In the genomic region with DNA sequence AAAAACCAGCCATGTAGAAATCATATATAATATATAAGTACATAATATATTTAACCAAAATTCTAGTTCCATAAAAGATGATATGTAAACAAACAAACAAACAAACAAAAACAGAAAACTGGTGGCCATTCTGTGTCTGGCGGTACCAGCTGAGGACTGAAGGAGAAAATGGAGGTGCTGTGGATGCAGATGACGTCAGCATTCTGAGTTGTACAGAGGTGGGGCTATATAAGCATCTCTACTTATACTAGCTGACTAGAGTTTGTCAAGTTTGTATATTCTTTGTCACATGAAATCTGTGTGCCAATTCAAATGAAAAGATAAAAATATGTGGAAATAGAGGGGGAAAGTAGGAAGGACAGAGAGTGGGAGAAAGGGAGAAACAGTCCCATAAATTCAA, we compare ENCODE assay signal across 34 mouse cellular contexts. TPM values are rescaled to one million over a fixed set of nuclear protein-coding genes. Genes with fewer than 3 reads are reported as not detected.
DNase-seq lines count a peak whose midpoint lies in the region; ATAC-seq and TF ChIP-seq lines count a peak whose summit lies in the region.
"Had no signal": no experiment of that assay in that cellular context is flagged by ENCODE, and none has a peak within 500 bp of the region (broad histone marks: within the 10 kb centered on the region; RNA-seq: fewer than 3 reads in every experiment).

No protein-coding gene starts in this region.

- no peak for TF ChIP-seq CTCF in midbrain, postnatal 0 days (IDR thresholded peaks at IDR 0.05)

- ATAC-seq in forebrain, embryonic 14.5 days, result no peak
- ATAC-seq in forebrain, embryonic 11.5 days (replicated peaks; ENCODE audit: low FRiP score), result no peak
- peak; percentile 52; the same call in 1 of the 2 replicates for ATAC-seq in hindbrain, embryonic 16.5 days
- no peak for ATAC-seq in hindbrain, embryonic 14.5 days (ENCODE audit: low FRiP score)
- ATAC-seq in midbrain, embryonic 11.5 days (ENCODE audit: low FRiP score), result peak; percentile 55; the same call in 1 of the 2 replicates
- no peak for ATAC-seq in midbrain, postnatal 0 days (ENCODE audit: low FRiP score)
- ATAC-seq: CD4-positive, CD25-positive, alpha-beta regulatory T cell, adult 4 months; intestine, embryonic 15.5 days had no signal

- no peaks in the 10 kb centered on the region for H3K9me3 ChIP-seq in forebrain, embryonic 14.5 days (replicated peaks; ENCODE audit: control insufficient read depth, low read length)
- H3K9me3 ChIP-seq in forebrain, embryonic 11.5 days (ENCODE audit: control insufficient read depth, low read length), result no peaks in the 10 kb centered on the region
- H3K9me3 ChIP-seq in hindbrain, embryonic 16.5 days (ENCODE audit: control insufficient read depth, low read length), result no peaks in the 10 kb centered on the region
- no peaks in the 10 kb centered on the region for H3K9me3 ChIP-seq in hindbrain, embryonic 14.5 days (ENCODE audit: control insufficient read depth, low read length)
- no peaks in the 10 kb centered on the region for H3K9me3 ChIP-seq in midbrain, embryonic 11.5 days (ENCODE audit: control insufficient read depth, low read length)
- H3K9me3 ChIP-seq in midbrain, postnatal 0 days (ENCODE audit: low read length), result no peaks in the 10 kb centered on the region
- H3K9me3 ChIP-seq: embryonic facial prominence, embryonic 12.5 days; embryonic facial prominence, embryonic 15.5 days; hindbrain, embryonic 13.5 days; intestine, embryonic 15.5 days had no signal

- H3K4me2 ChIP-seq in forebrain, embryonic 14.5 days (ENCODE audit: low read length), result no peak overlapping the region
- H3K4me2 ChIP-seq in forebrain, embryonic 11.5 days (ENCODE audit: low read depth, low read length, severe bottlenecking), result no peak overlapping the region
- no peak overlapping the region for H3K4me2 ChIP-seq in hindbrain, embryonic 16.5 days (ENCODE audit: low read length)
- no peak overlapping the region for H3K4me2 ChIP-seq in hindbrain, embryonic 14.5 days (replicated peaks)
- no peak overlapping the region for H3K4me2 ChIP-seq in midbrain, embryonic 11.5 days
- no peak overlapping the region for H3K4me2 ChIP-seq in midbrain, postnatal 0 days (ENCODE audit: low read depth, low read length, poor library complexity, severe bottlenecking)
- H3K4me2 ChIP-seq: embryonic facial prominence, embryonic 12.5 days; embryonic facial prominence, embryonic 15.5 days; heart, embryonic 11.5 days; hindbrain, embryonic 13.5 days; intestine, embryonic 15.5 days had no signal

- WGBS in forebrain, embryonic 14.5 days, result 69% methylated on average over 2 of the region's 2 CpGs
- 86% methylated on average over 2 of the region's 2 CpGs for WGBS in forebrain, embryonic 11.5 days
- WGBS in hindbrain, embryonic 16.5 days, result 57% methylated on average over 2 of the region's 2 CpGs
- WGBS in hindbrain, embryonic 14.5 days, result 66% methylated on average over 2 of the region's 2 CpGs
- WGBS in midbrain, embryonic 11.5 days, result 77% methylated on average over 2 of the region's 2 CpGs
- 75% methylated on average over 2 of the region's 2 CpGs for WGBS in midbrain, postnatal 0 days

- no peak overlapping the region for H3K27ac ChIP-seq in forebrain, embryonic 14.5 days (ENCODE audit: low read depth, low read length)
- no peak overlapping the region for H3K27ac ChIP-seq in forebrain, embryonic 11.5 days (ENCODE audit: low read depth, low read length)
- H3K27ac ChIP-seq in hindbrain, embryonic 16.5 days (ENCODE audit: low read depth, low read length), result no peak overlapping the region
- no peak overlapping the region for H3K27ac ChIP-seq in hindbrain, embryonic 14.5 days
- H3K27ac ChIP-seq in midbrain, embryonic 11.5 days (ENCODE audit: low read depth, low read length), result no peak overlapping the region
- no peak overlapping the region for H3K27ac ChIP-seq in midbrain, postnatal 0 days (ENCODE audit: low read depth, low read length)
- H3K27ac ChIP-seq: embryonic facial prominence, embryonic 12.5 days; embryonic facial prominence, embryonic 15.5 days; gastrocnemius, adult 2 months; hindbrain, embryonic 13.5 days; intestine, embryonic 15.5 days had no signal

- H3K27me3 ChIP-seq in forebrain, embryonic 14.5 days (replicated peaks; ENCODE audit: control insufficient read depth, insufficient read depth, low read length), result no peaks in the 10 kb centered on the region
- no peaks in the 10 kb centered on the region for H3K27me3 ChIP-seq in forebrain, embryonic 11.5 days (ENCODE audit: control insufficient read depth, insufficient read depth, low read length)
- no peaks in the 10 kb centered on the region for H3K27me3 ChIP-seq in hindbrain, embryonic 16.5 days (replicated peaks; ENCODE audit: control insufficient read depth, insufficient read depth, low read length)
- H3K27me3 ChIP-seq in hindbrain, embryonic 14.5 days (ENCODE audit: control insufficient read depth, insufficient read depth, low read length), result no peaks in the 10 kb centered on the region
- H3K27me3 ChIP-seq in midbrain, embryonic 11.5 days (ENCODE audit: control insufficient read depth, insufficient read depth, low read length), result no peaks in the 10 kb centered on the region
- no peaks in the 10 kb centered on the region for H3K27me3 ChIP-seq in midbrain, postnatal 0 days (ENCODE audit: insufficient read depth, low read length)
- H3K27me3 ChIP-seq: embryonic facial prominence, embryonic 12.5 days; embryonic facial prominence, embryonic 15.5 days; hindbrain, embryonic 13.5 days; intestine, embryonic 15.5 days had no signal

- H3K4me1 ChIP-seq in forebrain, embryonic 14.5 days (ENCODE audit: control insufficient read depth, insufficient read depth, low read length), result no peaks in the 10 kb centered on the region
- H3K4me1 ChIP-seq in forebrain, embryonic 11.5 days (replicated peaks; ENCODE audit: control insufficient read depth, insufficient read depth, low read length), result 0 out of 2 replicates have a peak, but pooled peaks cover 2% of the 10 kb centered on the region
- no peaks in the 10 kb centered on the region for H3K4me1 ChIP-seq in hindbrain, embryonic 16.5 days (ENCODE audit: control insufficient read depth, insufficient read depth, low read depth, low read length)
- H3K4me1 ChIP-seq in hindbrain, embryonic 14.5 days (replicated peaks; ENCODE audit: control insufficient read depth, insufficient read depth, low read length), result no peaks in the 10 kb centered on the region
- no peaks in the 10 kb centered on the region for H3K4me1 ChIP-seq in midbrain, embryonic 11.5 days (ENCODE audit: control insufficient read depth, insufficient read depth, low read length)
- H3K4me1 ChIP-seq in midbrain, postnatal 0 days (ENCODE audit: insufficient read depth, low read length), result no peaks in the 10 kb centered on the region
- H3K4me1 ChIP-seq: embryonic facial prominence, embryonic 12.5 days; embryonic facial prominence, embryonic 15.5 days; hindbrain, embryonic 13.5 days; intestine, embryonic 15.5 days had no signal

- intact Hi-C loops in heart, postnatal 25 days (cut with DNase I), result no loop called here

- peak; percentile 22 for DNase-seq in forebrain, embryonic 14.5 days (ENCODE audit: low spot score)
- no peak for DNase-seq in forebrain, embryonic 11.5 days (ENCODE audit: low spot score)
- DNase-seq in hindbrain, embryonic 14.5 days (ENCODE audit: low spot score), result no peak
- no peak for DNase-seq in midbrain, embryonic 11.5 days (ENCODE audit: low spot score, missing footprints)
- DNase-seq in midbrain, postnatal 0 days (ENCODE audit: low spot score), result no peak
- DNase-seq in heart, postnatal 25 days (ENCODE audit: low spot score), result no peak
- DNase-seq: cerebellum, adult 11-12 months; cerebellum, adult 8-10 months; cerebellum, postnatal 36 days; gastrocnemius, adult 2 months; gastrocnemius, postnatal 14 days; heart, adult 11 months; heart, postnatal 36 days; kidney, adult 11 months; kidney, adult 8-10 months had no signal

- H3K36me3 ChIP-seq in forebrain, embryonic 14.5 days (ENCODE audit: control insufficient read depth, insufficient read depth, low read length), result no peaks in the 10 kb centered on the region
- no peaks in the 10 kb centered on the region for H3K36me3 ChIP-seq in forebrain, embryonic 11.5 days (ENCODE audit: control insufficient read depth, insufficient read depth, low read length)
- H3K36me3 ChIP-seq in hindbrain, embryonic 16.5 days (ENCODE audit: control insufficient read depth, insufficient read depth, low read length), result no peaks in the 10 kb centered on the region
- H3K36me3 ChIP-seq in hindbrain, embryonic 14.5 days (replicated peaks; ENCODE audit: control insufficient read depth, insufficient read depth), result no peaks in the 10 kb centered on the region
- no peaks in the 10 kb centered on the region for H3K36me3 ChIP-seq in midbrain, embryonic 11.5 days (ENCODE audit: control insufficient read depth, insufficient read depth, low read length)
- no peaks in the 10 kb centered on the region for H3K36me3 ChIP-seq in midbrain, postnatal 0 days (ENCODE audit: insufficient read depth, low read length)
- H3K36me3 ChIP-seq: embryonic facial prominence, embryonic 12.5 days; embryonic facial prominence, embryonic 15.5 days; hindbrain, embryonic 13.5 days; intestine, embryonic 15.5 days had no signal

- no peak overlapping the region for H3K9ac ChIP-seq in forebrain, embryonic 14.5 days (ENCODE audit: low read length)
- no peak overlapping the region for H3K9ac ChIP-seq in forebrain, embryonic 11.5 days (ENCODE audit: low read length)
- no peak overlapping the region for H3K9ac ChIP-seq in hindbrain, embryonic 16.5 days (ENCODE audit: low read depth, low read length)
- no peak overlapping the region for H3K9ac ChIP-seq in hindbrain, embryonic 14.5 days
- no peak overlapping the region for H3K9ac ChIP-seq in midbrain, embryonic 11.5 days (ENCODE audit: low read length)
- no peak overlapping the region for H3K9ac ChIP-seq in midbrain, postnatal 0 days (replicated peaks; ENCODE audit: low read length, poor library complexity, severe bottlenecking)
- H3K9ac ChIP-seq: embryonic facial prominence, embryonic 12.5 days; embryonic facial prominence, embryonic 15.5 days; forebrain, postnatal 0 days; hindbrain, embryonic 13.5 days; intestine, embryonic 15.5 days had no signal

- H3K4me3 ChIP-seq in forebrain, embryonic 14.5 days (ENCODE audit: low read depth, low read length), result no peak overlapping the region
- no peak overlapping the region for H3K4me3 ChIP-seq in forebrain, embryonic 11.5 days (ENCODE audit: low read depth, low read length)
- no peak overlapping the region for H3K4me3 ChIP-seq in hindbrain, embryonic 16.5 days (ENCODE audit: low read length)
- H3K4me3 ChIP-seq in hindbrain, embryonic 14.5 days (replicated peaks; ENCODE audit: low read length), result no peak overlapping the region
- no peak overlapping the region for H3K4me3 ChIP-seq in midbrain, embryonic 11.5 days (ENCODE audit: low read depth, low read length)
- H3K4me3 ChIP-seq in midbrain, postnatal 0 days (ENCODE audit: low read depth, low read length), result no peak overlapping the region
- H3K4me3 ChIP-seq: embryonic facial prominence, embryonic 12.5 days; embryonic facial prominence, embryonic 15.5 days; gastrocnemius, adult 2 months; hindbrain, embryonic 13.5 days; intestine, embryonic 15.5 days had no signal

RNA-seq across cellular contexts. Expression of gene Gm10192, which starts 9.6 kb away (rescaled TPM):
- polyA plus RNA-seq in forebrain, embryonic 14.5 days (2014; fragmentation: Nextera tagmentation; extraction: Ambion mirVana), result not detected in 2 replicates
- polyA plus RNA-seq in forebrain, embryonic 11.5 days (2014; fragmentation: Nextera tagmentation; extraction: Ambion mirVana), result not detected in 2 replicates
- polyA plus RNA-seq in hindbrain, embryonic 16.5 days (2015; fragmentation: Nextera tagmentation; extraction: Ambion mirVana), result not detected in 2 replicates
- not detected in 2 replicates for polyA plus RNA-seq in hindbrain, embryonic 14.5 days (2014; fragmentation: Nextera tagmentation; extraction: Ambion mirVana)
- not detected in 2 replicates for polyA plus RNA-seq in midbrain, embryonic 11.5 days (2014; fragmentation: Nextera tagmentation; extraction: Ambion mirVana)
- not detected in 2 replicates for total RNA-seq in midbrain, postnatal 0 days (2014; rRNA removed)
- not detected in 2 replicates for polyA plus RNA-seq in midbrain, postnatal 0 days (2015; fragmentation: Nextera tagmentation; extraction: Ambion mirVana)
- total RNA-seq in heart, postnatal 25 days (2021), result not detected
- total RNA-seq: adrenal gland, adult 2 months; adrenal gland, postnatal 14 days; adrenal gland, postnatal 4 days; forebrain, postnatal 0 days; gastrocnemius, adult 2 months; gastrocnemius, postnatal 14 days; gastrocnemius, postnatal 4 days; heart, adult 8-10 months; heart, postnatal 36 days; MEL had no signal
- polyA plus RNA-seq: adrenal gland, adult 2 months; C2C12; CD4-positive, CD25-positive, alpha-beta regulatory T cell, adult 4 months; cortical plate, adult 2 months; embryonic facial prominence, embryonic 12.5 days; embryonic facial prominence, embryonic 15.5 days; forebrain, postnatal 0 days; frontal cortex, adult 2 months; heart, embryonic 11.5 days; heart, embryonic 14.5 days; heart, postnatal 0 days; hindbrain, embryonic 13.5 days; intestine, embryonic 15.5 days had no signal

Comparison
In these comparisons a context has a peak if more than half of its experiments do, and no peak if none do; other contexts are left out.
1. ATAC-seq: peak in hindbrain, embryonic 16.5 days (single experiment) and midbrain, embryonic 11.5 days (single experiment); none in forebrain, embryonic 14.5 days (single experiment), forebrain, embryonic 11.5 days (single experiment), hindbrain, embryonic 14.5 days (single experiment) and midbrain, postnatal 0 days (single experiment).